Mouse (Mus musculus) adrenal gland, adult (tissue): ENCODE data around the gene Inpp5a.

Experiments
- DNase-seq, 2 experiments: peaks; one replicate each; pipeline ENCODE4 v3.0.0; 2022 to 2023; ENCODE audit warnings: low spot score in 1 of 2; ENCODE audit not compliant: inconsistent age in 2 of 2

The Inpp5a gene

GRCm38 (mm10) chr7:139369501-139370088 lies 19.3 kb upstream of the Inpp5a start:
- DNase-seq: peak in 1 of 2 experiments; percentile 60

- peak in 1 of 2 experiments; percentile 38 for DNase-seq
Observed at GRCm38 (mm10) chr7:139371389-139371788, 17.5 kb upstream of the Inpp5a start.

GRCm38 (mm10) chr7:139377381-139377780 lies 11.5 kb upstream of the Inpp5a start:
- peak in 1 of 2 experiments; percentile 2 for DNase-seq

GRCm38 (mm10) chr7:139378355-139378754 lies 10.6 kb upstream of the Inpp5a start:
- no peak for DNase-seq

- peak in 1 of 2 experiments; percentile 4 for DNase-seq
Observed at GRCm38 (mm10) chr7:139379745-139380144, 9.2 kb upstream of the Inpp5a start.

- peak in 1 of 2 experiments; percentile 1 for DNase-seq
Observed at GRCm38 (mm10) chr7:139380225-139380624, 8.7 kb upstream of the Inpp5a start.

- peak in 1 of 2 experiments; percentile 1 for DNase-seq
Observed at GRCm38 (mm10) chr7:139381877-139382276, 7.0 kb upstream of the Inpp5a start.

GRCm38 (mm10) chr7:139382796-139383195 lies 6.1 kb upstream of the Inpp5a start:
- DNase-seq: no peak

GRCm38 (mm10) chr7:139384500-139384899 lies 4.4 kb upstream of the Inpp5a start:
- DNase-seq: no peak

- DNase-seq: no peak
Observed at GRCm38 (mm10) chr7:139384916-139385530, 3.9 kb upstream of the Inpp5a start.

- DNase-seq: peak in 1 of 2 experiments; percentile 40
Observed at GRCm38 (mm10) chr7:139386933-139387690, 1.8 kb upstream of the Inpp5a start.

GRCm38 (mm10) chr7:139387921-139388669 lies 814 bp upstream of the Inpp5a start:
- DNase-seq: peak in 1 of 2 experiments; percentile 55

- peak; percentile 59 to 83 for DNase-seq
Observed at GRCm38 (mm10) chr7:139389213-139389761, 378 bp downstream of the Inpp5a start.

GRCm38 (mm10) chr7:139390380-139390779 lies 1.5 kb downstream of the Inpp5a start:
- peak; percentile 64 to 83 for DNase-seq

GRCm38 (mm10) chr7:139390926-139391325 lies 2.0 kb downstream of the Inpp5a start:
- peak in 1 of 2 experiments; percentile 67 for DNase-seq

GRCm38 (mm10) chr7:139391691-139392090 lies 2.8 kb downstream of the Inpp5a start:
- DNase-seq: peak in 1 of 2 experiments; percentile 45

- no peak for DNase-seq
Observed at GRCm38 (mm10) chr7:139392106-139392505, 3.2 kb downstream of the Inpp5a start.

GRCm38 (mm10) chr7:139392691-139393235 lies 3.9 kb downstream of the Inpp5a start:
- peak in 1 of 2 experiments; percentile 47 for DNase-seq

- peak; percentile 68 to 84 for DNase-seq
Observed at GRCm38 (mm10) chr7:139397521-139397920, 8.6 kb downstream of the Inpp5a start.

GRCm38 (mm10) chr7:139398111-139398510 lies 9.2 kb downstream of the Inpp5a start:
- DNase-seq: peak in 1 of 2 experiments; percentile 43
